Mouse (Mus musculus): ENCODE data around the gene Ankrd34b.

The Ankrd34b gene

GRCm38 (mm10) chr13:92425758-92426264 is at the start of gene Ankrd34b:
Gene Ankrd34b (plus strand): TSS chr13:92425896.
- peak; percentile 58 to 61 for DNase-seq (ENCODE audit: low spot score in 2 of 2)

GRCm38 (mm10) chr13:92387367-92387766 is 38.3 kb upstream of the Ankrd34b start:
- no peak for DNase-seq (ENCODE audit: low spot score in 2 of 2)

DNA sequence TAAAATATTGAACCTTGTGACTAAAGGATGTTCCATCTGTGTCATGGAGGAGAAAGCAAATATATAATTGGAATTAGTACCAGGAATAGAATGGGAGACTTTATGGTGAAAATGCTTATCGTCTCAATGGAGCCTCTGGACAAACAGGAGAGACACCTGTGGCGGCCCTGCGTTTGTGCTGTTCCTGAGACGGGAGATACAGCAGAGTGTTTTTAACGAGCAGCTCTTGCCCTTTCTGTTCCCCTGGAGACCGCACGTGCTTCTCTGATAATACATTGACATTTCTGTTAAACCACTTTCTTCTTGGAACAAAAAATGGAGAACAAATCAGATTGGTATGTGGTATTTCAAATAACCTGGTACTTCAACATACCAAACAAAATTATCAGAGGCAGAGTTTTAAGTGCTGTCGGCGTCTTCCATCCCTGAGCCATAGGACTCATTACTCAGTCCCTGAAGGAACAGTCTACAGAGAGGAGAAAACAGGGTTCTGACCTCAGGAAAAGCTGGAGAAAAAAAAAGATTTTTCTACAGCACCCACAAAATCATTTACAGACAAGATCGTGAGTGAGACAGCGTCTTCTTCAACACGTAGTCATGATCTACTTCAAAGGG is 32.5 kb upstream of the Ankrd34b start:
- no peak for DNase-seq (ENCODE audit: low spot score in 2 of 2)

GRCm38 (mm10) chr13:92398491-92399384 is 27.0 kb upstream of the Ankrd34b start:
- DNase-seq (ENCODE audit: low spot score in 2 of 2), result no peak

GRCm38 (mm10) chr13:92402063-92402462 is 23.6 kb upstream of the Ankrd34b start:
- DNase-seq (ENCODE audit: low spot score in 2 of 2), result no peak

GRCm38 (mm10) chr13:92403496-92403895 is 22.2 kb upstream of the Ankrd34b start:
- no peak for DNase-seq (ENCODE audit: low spot score in 2 of 2)

DNA sequence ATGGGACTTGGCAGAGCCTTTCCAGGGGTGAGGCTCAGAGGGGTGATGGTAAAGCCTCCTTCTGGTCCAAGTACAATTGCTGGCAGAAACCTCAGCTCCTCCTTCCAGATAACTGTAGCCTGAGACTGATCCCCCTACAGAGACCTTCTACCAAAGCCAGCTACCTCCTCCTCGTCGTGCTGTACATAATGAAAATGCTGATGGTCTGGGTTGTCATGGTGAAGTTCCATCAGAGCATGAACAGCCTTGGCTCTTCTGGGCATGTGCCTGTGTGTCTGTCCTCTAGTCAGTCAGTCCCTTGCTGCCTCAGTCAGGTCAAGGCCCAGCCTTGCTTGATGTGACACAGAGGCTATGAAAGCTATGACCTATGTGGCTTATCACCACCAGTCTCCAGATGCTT is 15.2 kb upstream of the Ankrd34b start:
- no peak for DNase-seq (ENCODE audit: low spot score in 2 of 2)

DNA sequence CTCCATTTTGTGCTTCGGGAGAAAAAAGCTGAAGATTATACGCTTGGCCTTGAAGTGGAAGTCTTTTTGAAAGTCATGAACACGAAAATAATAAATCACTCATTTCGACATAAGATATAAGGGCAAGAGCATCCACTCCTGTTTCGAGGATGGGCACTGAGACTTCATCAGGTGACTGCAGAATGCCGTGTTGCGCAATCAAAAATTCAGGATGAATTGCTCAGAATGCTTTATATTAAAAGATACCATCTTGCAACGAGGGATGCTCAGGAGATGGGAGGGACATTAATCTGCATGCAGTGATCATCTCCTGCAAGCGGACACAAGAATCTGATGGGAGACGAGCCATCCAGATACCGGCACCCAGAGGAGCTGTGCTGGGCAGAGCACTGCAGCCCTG is 6.1 kb upstream of the Ankrd34b start:
- no peak for DNase-seq (ENCODE audit: low spot score in 2 of 2)

DNA sequence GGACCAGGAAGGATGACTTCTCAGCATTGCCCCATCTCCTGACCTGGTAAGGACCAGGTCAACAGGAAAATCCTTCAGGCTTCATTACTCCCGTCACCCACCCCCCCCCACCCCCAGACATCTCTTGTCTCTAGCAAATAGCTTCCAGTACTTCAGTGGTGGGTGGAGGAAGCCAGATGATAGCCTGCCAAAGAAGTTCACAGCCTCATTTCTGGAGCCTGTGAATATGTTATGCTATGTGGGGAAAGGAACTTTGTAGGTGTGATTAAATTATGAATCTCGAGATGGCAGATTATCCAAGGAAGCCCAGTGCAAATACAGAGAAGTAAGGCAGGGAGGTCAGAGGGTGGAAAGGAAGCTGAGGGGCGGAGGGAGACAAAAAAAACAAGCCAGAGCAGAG is 2.0 kb upstream of the Ankrd34b start:
- peak; percentile 5 to 42 for DNase-seq (ENCODE audit: low spot score in 2 of 2)

GRCm38 (mm10) chr13:92426294-92427051 is 777 bp downstream of the Ankrd34b start:
- peak; percentile 21 to 31 for DNase-seq (ENCODE audit: low spot score in 2 of 2)

DNA sequence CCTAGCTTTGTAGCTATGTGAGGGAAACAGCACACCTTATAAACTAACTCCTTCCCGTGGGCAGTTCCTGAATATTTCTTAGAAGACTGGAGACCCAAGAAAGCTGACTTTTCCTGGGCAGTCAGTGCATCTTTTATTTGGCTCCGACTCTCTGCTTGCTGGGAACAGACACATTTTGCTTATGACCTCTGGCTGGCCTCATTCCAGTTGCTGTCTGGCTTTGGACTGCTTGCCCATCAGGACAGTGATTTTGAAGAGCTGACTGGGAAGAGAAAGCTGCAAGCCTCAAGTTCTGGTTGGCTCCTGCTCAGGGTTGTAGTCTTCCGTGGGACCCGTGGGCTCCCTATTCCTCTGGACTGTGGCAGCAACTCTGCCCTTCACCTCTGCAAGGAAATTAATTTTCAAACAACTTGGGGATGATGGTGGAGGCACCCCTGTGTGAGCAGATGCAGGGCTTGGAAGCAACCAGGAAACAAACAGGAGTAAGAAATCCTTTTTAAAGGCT is 1.7 kb downstream of the Ankrd34b start:
- DNase-seq (ENCODE audit: low spot score in 2 of 2), result peak in 1 of 2 experiments; percentile 8

GRCm38 (mm10) chr13:92438656-92439055 is 13.0 kb downstream of the Ankrd34b start:
- no peak for DNase-seq (ENCODE audit: low spot score in 2 of 2)

DNA sequence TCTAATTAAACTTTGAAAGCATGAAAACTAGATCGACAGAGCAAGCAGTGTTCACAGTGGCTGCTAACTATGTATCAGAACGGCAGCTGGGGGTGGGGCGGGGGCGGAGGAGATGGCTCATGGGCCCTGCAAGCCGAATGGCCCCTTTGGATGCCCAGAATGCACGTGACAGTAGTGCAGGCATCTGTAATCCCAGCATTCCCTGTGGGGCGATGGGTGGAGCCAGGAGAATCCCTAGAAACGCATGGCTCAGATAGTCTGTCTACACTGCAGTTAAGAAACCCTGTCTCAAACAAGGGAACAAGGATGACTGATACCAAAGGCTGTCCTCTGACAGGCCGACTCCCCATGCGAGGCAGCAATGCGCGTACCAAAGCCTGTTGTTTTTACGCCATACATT is 14.6 kb downstream of the Ankrd34b start:
- no peak for DNase-seq (ENCODE audit: low spot score in 2 of 2)

DNA sequence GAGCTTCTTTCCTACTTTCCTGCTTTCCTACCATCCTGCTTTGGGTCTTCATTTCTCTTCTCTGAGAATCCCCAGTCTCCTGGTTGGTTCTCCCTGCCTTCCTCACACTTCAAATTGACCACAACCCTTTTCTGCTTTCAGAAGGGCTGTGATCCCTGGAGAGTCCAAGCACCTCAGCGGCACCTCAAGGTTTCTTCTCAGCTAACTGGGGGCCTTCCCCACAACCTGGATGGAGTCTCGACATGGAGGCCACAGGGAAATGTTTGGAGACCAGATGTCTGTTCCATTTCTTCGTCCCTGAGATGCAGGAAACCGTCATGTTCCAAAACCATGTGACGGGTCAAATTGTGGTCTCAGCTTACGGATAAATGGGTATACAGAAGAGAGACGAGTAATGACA is 21.2 kb downstream of the Ankrd34b start:
- no peak for DNase-seq (ENCODE audit: low spot score in 2 of 2)

DNA sequence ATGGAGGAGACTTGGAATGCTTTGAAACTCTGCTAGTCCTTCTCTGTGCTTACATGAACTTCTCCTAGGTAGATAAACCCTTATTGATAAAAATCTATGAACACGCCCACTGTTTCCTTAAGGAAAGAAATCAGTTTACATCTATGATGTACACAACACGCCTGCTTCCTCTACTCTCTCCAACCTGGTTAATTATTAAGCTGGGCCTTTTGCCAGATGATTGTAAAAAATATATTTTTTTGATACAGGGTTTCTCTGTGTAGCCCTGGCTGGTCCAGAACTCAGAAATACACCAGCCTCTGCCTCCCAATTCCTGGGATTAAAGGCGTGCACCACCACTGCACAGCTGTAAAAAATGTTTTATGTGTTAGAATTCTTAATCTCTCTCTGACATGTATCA is 39.0 kb downstream of the Ankrd34b start:
- no peak for DNase-seq (ENCODE audit: low spot score in 2 of 2)

- DNase-seq (ENCODE audit: low spot score in 2 of 2), result no peak
Measured at GRCm38 (mm10) chr13:92467891-92468290, 42.2 kb downstream of the Ankrd34b start.

DNA sequence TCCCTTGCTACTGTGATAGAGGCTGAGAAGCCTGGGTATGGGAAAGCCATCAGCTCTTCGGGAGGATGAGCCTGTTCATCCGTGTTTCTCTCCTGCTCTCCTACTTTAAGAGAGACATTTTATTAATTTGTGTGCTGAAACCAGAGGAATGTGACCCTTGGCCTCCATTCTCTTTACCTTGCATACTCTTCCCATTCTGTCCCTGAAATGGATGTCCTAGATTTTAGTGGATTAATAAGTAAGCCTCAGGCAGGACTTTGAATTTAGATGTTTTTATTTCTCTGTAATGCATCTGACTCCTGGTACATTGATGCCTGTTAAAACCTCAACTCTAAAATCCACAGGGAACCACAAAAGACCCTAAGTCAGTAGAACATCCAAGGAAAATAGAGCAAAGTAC is 43.7 kb downstream of the Ankrd34b start:
- no peak for DNase-seq (ENCODE audit: low spot score in 2 of 2)

DNA sequence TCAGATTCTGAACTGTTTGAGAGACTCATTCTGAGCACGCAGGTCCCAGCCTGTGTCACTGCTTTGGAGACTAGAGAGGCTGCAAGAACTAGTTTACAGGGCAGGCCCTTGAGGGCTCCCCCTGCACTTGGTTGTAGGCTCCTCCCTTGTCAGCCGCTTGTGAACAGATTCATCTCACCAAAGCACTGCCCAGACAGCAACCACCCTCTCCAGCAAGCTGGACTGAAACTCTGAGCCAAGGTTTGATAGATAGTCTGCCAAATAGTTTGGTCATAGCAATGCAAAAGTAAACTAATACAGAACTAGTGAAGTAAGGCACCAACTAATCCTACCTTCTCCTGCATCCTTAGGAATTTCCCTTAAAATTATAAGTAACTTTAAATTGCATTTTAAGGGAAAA is 44.5 kb downstream of the Ankrd34b start:
- no peak for DNase-seq (ENCODE audit: low spot score in 2 of 2)

DNA sequence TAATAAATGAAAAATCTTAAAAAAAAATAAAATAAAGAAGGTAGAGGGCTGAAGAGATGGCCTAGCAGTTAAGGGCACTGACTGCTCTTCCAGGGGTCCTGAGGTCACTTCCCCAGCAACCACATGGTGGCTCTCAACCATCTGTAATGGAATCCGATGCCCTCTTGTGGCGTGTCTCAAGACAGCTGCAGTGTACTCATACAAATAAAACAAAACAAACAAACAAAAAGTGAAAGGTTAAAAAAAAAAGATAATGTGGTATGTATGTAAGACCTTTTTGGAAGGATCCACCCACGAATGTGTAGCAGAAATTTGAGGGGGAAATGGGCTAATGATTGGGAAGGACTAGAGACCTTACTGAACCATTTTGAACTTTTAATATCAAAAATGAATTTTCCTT is 57.7 kb downstream of the Ankrd34b start:
- peak; percentile 14 to 51 for DNase-seq (ENCODE audit: low spot score in 2 of 2)

DNA sequence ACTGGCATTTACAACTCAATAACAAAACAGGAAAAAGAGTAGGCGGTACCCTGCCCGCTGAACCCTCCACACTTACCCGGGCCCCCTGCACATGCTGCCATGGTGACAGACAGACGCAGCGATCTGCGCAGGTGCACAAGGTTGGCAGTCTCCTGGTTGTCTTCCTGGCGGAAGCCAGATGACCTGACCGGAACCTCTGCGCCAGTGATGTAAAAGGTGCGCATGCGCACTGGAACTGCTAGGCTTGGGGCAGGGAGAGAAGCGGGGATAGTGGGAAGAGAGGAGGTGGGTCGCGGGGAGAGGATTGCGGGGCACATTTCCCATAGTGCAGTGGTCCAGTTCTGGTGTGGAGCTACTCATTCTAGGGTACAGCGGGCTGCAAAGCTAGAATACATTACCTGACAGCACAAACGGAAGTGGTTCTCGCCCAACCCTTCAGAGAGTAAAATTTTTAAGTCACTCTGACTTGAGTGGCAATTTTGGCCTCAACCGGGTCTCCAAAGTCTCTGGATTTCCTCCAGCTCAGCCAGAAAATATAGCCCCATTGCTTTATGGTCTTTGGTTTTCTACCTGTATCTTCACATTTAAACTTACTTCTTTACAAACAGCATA is 58.3 kb downstream of the Ankrd34b start, which contains the start of gene Fam151b:
Gene Fam151b (minus strand): TSS at position 164 of the 612 bp plus-strand sequence.
- DNase-seq (ENCODE audit: low spot score in 2 of 2), result peak; percentile 91 to 95

DNA sequence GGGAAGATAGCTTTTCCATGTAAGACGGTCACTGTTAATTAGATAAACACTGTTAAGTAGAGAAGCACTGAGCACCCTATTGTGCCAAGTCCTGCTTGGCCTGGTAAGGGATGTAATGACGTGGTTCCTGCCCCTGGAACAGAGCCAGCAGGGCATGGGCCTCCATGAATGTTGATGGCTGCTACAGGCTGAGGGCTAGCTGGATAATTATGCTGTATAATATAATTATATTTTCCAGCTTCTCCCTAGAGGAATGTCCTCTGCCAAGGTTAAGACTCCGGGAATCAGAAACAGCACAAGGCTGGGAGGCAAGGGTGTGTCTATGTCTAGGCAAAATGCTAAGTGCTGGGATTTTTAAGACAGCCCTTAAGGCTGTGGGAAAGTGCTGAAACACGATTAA is 65.1 kb downstream of the Ankrd34b start:
- no peak for DNase-seq (ENCODE audit: low spot score in 2 of 2)

All from frontal cortex, postnatal 36 days (tissue).